Mouse (Mus musculus) layer of hippocampus, adult 8-10 months (tissue): ENCODE measurements around the gene Olfr1173. TPM values are rescaled to one million over a fixed set of nuclear protein-coding genes. Genes with fewer than 3 reads are reported as not detected.

Source experiments
- DNase-seq, 2 experiments: peaks; one replicate each; pipeline ENCODE4 v3.0.0; 2022; ENCODE audit warnings: low spot score in 2 of 2
- total RNA-seq, 4 experiments: library from RNA; stranded (reverse); gene quantifications; 2 replicates each; pipeline ENCODE4 v1.2.4; 2022

Olfr1173 gene
- not detected for total RNA-seq

DNA sequence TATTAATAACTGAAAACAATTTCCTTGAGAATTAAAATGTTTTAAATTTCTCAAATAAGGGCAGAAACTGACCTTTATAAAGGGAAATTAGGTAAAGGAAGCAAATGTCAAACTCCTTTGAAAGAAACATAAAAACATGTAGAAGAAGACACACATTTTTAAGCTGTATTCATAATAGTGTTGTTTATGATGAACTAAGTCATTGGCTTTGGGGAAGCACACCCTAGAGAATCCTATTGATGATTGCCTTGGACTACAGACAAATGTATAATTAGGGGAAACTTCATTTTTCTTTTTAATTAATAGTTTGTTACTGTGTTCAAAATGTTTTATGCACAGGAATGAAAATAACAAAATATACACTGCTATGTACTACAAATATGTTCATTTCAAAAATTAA lies at the start of gene Olfr1173:
Olfr1173 (minus strand) TSS at position 101 of the 400 bp plus-strand sequence.
- DNase-seq, result no peak

DNA sequence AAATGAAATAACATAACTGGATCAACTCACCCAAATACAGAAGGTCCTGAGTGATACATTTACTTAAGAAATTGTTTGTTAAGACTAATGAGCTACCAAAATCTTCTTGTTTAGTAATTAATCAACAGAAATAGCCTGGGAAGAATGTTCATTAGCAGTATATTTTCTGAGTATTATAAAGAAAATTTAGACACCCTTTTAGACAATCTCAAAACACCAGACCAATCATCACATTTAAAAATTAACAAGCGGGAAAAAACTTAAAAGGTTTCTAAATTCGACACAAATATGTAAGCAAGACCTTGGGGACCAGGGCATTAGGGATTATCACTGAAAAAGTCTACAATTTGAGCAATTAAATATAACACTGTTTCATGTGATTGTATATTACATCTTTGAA lies 47.4 kb upstream of the Olfr1173 start, which contains the start of gene Olfr1175-ps:
Olfr1175-ps (minus strand) TSS at position 101 of the 400 bp plus-strand sequence.
- DNase-seq, result no peak

- no peak for DNase-seq
Measured at GRCm38 (mm10) chr2:88315035-88315434, 35.4 kb upstream of the Olfr1173 start, which contains the start of gene Olfr1174-ps. Gene Olfr1174-ps, minus strand, starts transcription at chr2:88315135.

DNA sequence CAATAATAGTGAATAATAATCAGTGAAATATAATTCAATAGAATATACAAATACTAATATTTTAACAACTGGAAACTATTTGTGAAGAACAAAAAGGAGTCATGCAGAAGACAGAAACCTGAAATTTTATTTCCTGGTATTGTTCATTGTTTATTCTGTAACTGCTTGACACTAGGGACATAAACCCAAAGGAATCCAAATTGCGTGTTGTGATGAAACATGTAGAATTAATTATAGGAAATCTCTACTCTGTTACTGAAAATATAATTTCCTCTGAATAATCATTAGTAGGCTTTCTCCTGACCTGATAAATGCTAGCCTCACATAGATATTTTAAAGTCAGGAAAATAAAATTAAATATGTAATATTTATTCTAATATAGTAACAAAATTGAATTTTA lies 51.4 kb downstream of the Olfr1173 start, which contains the start of gene Olfr1170:
Olfr1170 (minus strand) TSS at position 101 of the 400 bp plus-strand sequence.
- no peak for DNase-seq

Other genes with a start within 250 kb of the Olfr1173 start
- not detected for gene Olfr73, start 242.2 kb downstream of the Olfr1173 start, total RNA-seq
- not detected for gene Olfr1162, start 228.7 kb downstream of the Olfr1173 start, total RNA-seq
- gene Olfr1163, start 208.0 kb downstream of the Olfr1173 start, total RNA-seq, result not detected
- not detected for gene Olfr1164, start 185.9 kb downstream of the Olfr1173 start, total RNA-seq
- not detected for gene Olfr1166, start 151.6 kb downstream of the Olfr1173 start, total RNA-seq
- gene Olfr1167, start 124.7 kb downstream of the Olfr1173 start, total RNA-seq, result not detected
- gene Olfr1168, start 98.0 kb downstream of the Olfr1173 start, total RNA-seq, result not detected
- gene Olfr1170, start 51.5 kb downstream of the Olfr1173 start, total RNA-seq, result not detected
- not detected for gene Olfr1174-ps, start 35.3 kb upstream of the Olfr1173 start, total RNA-seq
- gene Olfr1175-ps, start 47.3 kb upstream of the Olfr1173 start, total RNA-seq, result not detected
- not detected for gene Olfr1176, start 56.8 kb upstream of the Olfr1173 start, total RNA-seq
- gene Olfr1177-ps, start 66.6 kb upstream of the Olfr1173 start, total RNA-seq, result not detected
- gene Olfr1178, start 107.2 kb upstream of the Olfr1173 start, total RNA-seq, result not detected
- not detected for gene Olfr1179, start 126.6 kb upstream of the Olfr1173 start, total RNA-seq
- not detected for gene Olfr1180, start 139.3 kb upstream of the Olfr1173 start, total RNA-seq
- not detected for gene Olfr1181, start 146.3 kb upstream of the Olfr1173 start, total RNA-seq
- gene Gm13757, start 169.3 kb upstream of the Olfr1173 start, total RNA-seq, result not detected
- gene Olfr1183, start 175.0 kb upstream of the Olfr1173 start, total RNA-seq, result not detected
- gene Olfr1184, start 203.7 kb upstream of the Olfr1173 start, total RNA-seq, result not detected
- not detected for gene Olfr1185-ps1, start 213.4 kb upstream of the Olfr1173 start, total RNA-seq
- gene Olfr1186, start 238.7 kb upstream of the Olfr1173 start, total RNA-seq, result not detected